Mouse (Mus musculus) liver, embryonic 14.5 days (tissue): ENCODE measurements around the gene Ccl22. TPM values are rescaled to one million over a fixed set of nuclear protein-coding genes. Genes with fewer than 3 reads are reported as not detected.

Experiments used
- ATAC-seq: fragments of 200-750 bp; cut with Nextera tagmentation; 2 replicates; pipeline ENCODE4 v1.8.0; 2017; ENCODE audit warnings: moderate number of reproducible peaks, mild to moderate bottlenecking, moderate library complexity; ENCODE audit not compliant: insufficient read depth
- DNase-seq, 3 experiments: peaks; one replicate each; pipeline ENCODE4 v3.0.0-alpha.2; 2012 to 2013; ENCODE audit warnings: low read depth in 3 of 3, low spot score in 3 of 3
- H3K27ac ChIP-seq: fragments of 300-500 bp; sonication (generic); 2 replicates; pipeline ENCODE4 v1.5.1; 2014; ENCODE audit warnings: moderate library complexity, mild to moderate bottlenecking, control low read depth, inconsistent platforms
- H3K27me3 ChIP-seq: fragments of 300-500 bp; sonication (generic); 2 replicates; pipeline ENCODE4 v1.6.1; 2014; ENCODE audit warnings: mild to moderate bottlenecking, low read length, moderate library complexity; ENCODE audit not compliant: control insufficient read depth, insufficient read depth
- H3K36me3 ChIP-seq: fragments of 300-500 bp; sonication (generic); replicated peaks from 2 replicates; pipeline ENCODE4 v1.6.1; 2014; ENCODE audit warnings: low read depth; ENCODE audit not compliant: control insufficient read depth, insufficient read depth
- H3K4me1 ChIP-seq, 2 experiments: fragments of 200-500 bp in 1 of 2; fragments of 300-500 bp in 1 of 2; sonication (generic) in 1 of 2; replicated peaks; 2 replicates each; pipeline ENCODE4 v1.6.1; 2012 to 2014; ENCODE audit warnings: antibody characterized with exemption in 1 of 2, inconsistent platforms in 1 of 2, low read length in 1 of 2; ENCODE audit not compliant: control insufficient read depth in 2 of 2, insufficient read depth in 2 of 2
- H3K4me2 ChIP-seq: fragments of 300-500 bp; sonication (generic); 2 replicates; pipeline ENCODE4 v1.6.1; 2014; ENCODE audit warnings: low read depth, mild to moderate bottlenecking, control low read depth, moderate library complexity
- H3K4me3 ChIP-seq, 2 experiments: fragments of 200-500 bp in 1 of 2; fragments of 300-500 bp in 1 of 2; sonication (generic) in 1 of 2; 2 replicates each; pipeline ENCODE4 v1.5.1; 2012 to 2014; ENCODE audit warnings: low read depth in 2 of 2, low read length in 2 of 2, mild to moderate bottlenecking in 2 of 2, control low read depth in 1 of 2, inconsistent platforms in 1 of 2, moderate library complexity in 1 of 2; ENCODE audit not compliant: insufficient read depth in 1 of 2
- H3K9ac ChIP-seq: fragments of 300-500 bp; sonication (generic); replicated peaks from 2 replicates; pipeline ENCODE4 v1.6.1; 2014; ENCODE audit warnings: mild to moderate bottlenecking, control low read depth, moderate library complexity
- H3K9me3 ChIP-seq: fragments of 300-500 bp; sonication (generic); 2 replicates; pipeline ENCODE4 v1.6.1; 2016; ENCODE audit warnings: low read length, mixed read lengths; ENCODE audit not compliant: control insufficient read depth
- CTCF ChIP-seq: IDR thresholded peaks from 2 replicates; pipeline ENCODE4 v1.5.1; 2016; ENCODE audit warnings: antibody characterized with exemption, low read depth, control low read depth
- EP300 ChIP-seq: IDR thresholded peaks from 2 replicates; pipeline ENCODE4 v1.6.1; 2016; ENCODE audit warnings: antibody characterized with exemption, low read depth
- WGBS: fragments of 180-500 bp; shearing (Covaris S2); extraction: QIAGEN DNeasy Blood & Tissue Kit; methylation state at CpG from one replicate; pipeline ENCODE4 v1.1.7; 2014; ENCODE audit not compliant: insufficient replicate concordance; 5-methylcytosine and 5-hydroxymethylcytosine counted together
- polyA plus RNA-seq, 2 experiments: library from polyadenylated mRNA; depleted of rRNA in 1 of 2; stranded (reverse) in 1 of 2; unstranded in 1 of 2; fragments of >200 nt; fragmentation: Nextera tagmentation in 1 of 2; extraction: Ambion mirVana in 1 of 2; gene quantifications; 2 replicates each; pipeline versions ENCODE4 v1.2.1 to v1.2.3; 2012 to 2014

Ccl22 gene
- polyA plus RNA-seq, 2 experiments, result 0.17 to 0.22 TPM

GRCm38 (mm10) chr8:94734735-94735350, 10.5 kb upstream of the Ccl22 start:
- 71% methylated on average over 7 of the region's 7 CpGs for WGBS
- Histone ChIP-seq H3K9ac (peak overlapping the region; percentile 55), H3K4me3 (no peak overlapping the region), H3K9me3 (peaks cover 3% of the 10 kb centered on the region; the same call in 1 of the 2 replicates), H3K4me2 (peak overlapping the region; percentile 80), H3K4me1 (peaks cover 56 to 63% of the 10 kb centered on the region in 2 experiments), H3K36me3 (no peaks in the 10 kb centered on the region), H3K27me3 (no peaks in the 10 kb centered on the region), H3K27ac (peak overlapping the region; percentile 98)
- no peak for ATAC-seq
- DNase-seq, result no peak
- 0 out of 2 replicates have a peak, but pooled peaks have one; percentile 21 for TF ChIP-seq CTCF
- TF ChIP-seq EP300, result no peak

- peak overlapping the region in 1 of 2 experiments; percentile 26; a peak in 1 of 4 replicates for H3K4me3 ChIP-seq
Observed at GRCm38 (mm10) chr8:94735426-94736094, 9.8 kb upstream of the Ccl22 start.

GRCm38 (mm10) chr8:94739829-94740228, 5.6 kb upstream of the Ccl22 start:
- H3K27me3 ChIP-seq, result no peaks in the 10 kb centered on the region; the same call in 1 of the 2 replicates
- ATAC-seq, result no peak
- no peak for DNase-seq
- H3K9ac ChIP-seq, result no peak overlapping the region
- H3K4me3 ChIP-seq, result no peak overlapping the region
- peaks cover 2% of the 10 kb centered on the region; the same call in 1 of the 2 replicates for H3K9me3 ChIP-seq
- no peak for TF ChIP-seq CTCF
- TF ChIP-seq EP300, result no peak
- 84% methylated on average over 6 of the region's 6 CpGs for WGBS
- H3K4me2 ChIP-seq, result no peak overlapping the region
- peaks cover 21 to 26% of the 10 kb centered on the region in 2 experiments for H3K4me1 ChIP-seq
- no peaks in the 10 kb centered on the region for H3K36me3 ChIP-seq
- no peak overlapping the region for H3K27ac ChIP-seq

More at GRCm38 (mm10) chr8:94735426-94736094, 9.8 kb upstream of the Ccl22 start:
- H3K9ac ChIP-seq, result peak overlapping the region; percentile 55
- H3K4me1 ChIP-seq, result peaks cover 52 to 58% of the 10 kb centered on the region in 2 experiments
- H3K36me3 ChIP-seq, result no peaks in the 10 kb centered on the region
- peak overlapping the region; percentile 80 for H3K4me2 ChIP-seq
- no peak for ATAC-seq
- TF ChIP-seq EP300, result no peak
- no peak for TF ChIP-seq CTCF
- DNase-seq, result peak in 1 of 3 experiments; percentile 28
- peaks cover 3% of the 10 kb centered on the region for H3K9me3 ChIP-seq
- WGBS, result 45% methylated on average over 5 of the region's 5 CpGs
- H3K27me3 ChIP-seq, result no peaks in the 10 kb centered on the region
- peak overlapping the region; percentile 98 for H3K27ac ChIP-seq

GRCm38 (mm10) chr8:94740591-94740990, 4.8 kb upstream of the Ccl22 start:
- ATAC-seq, result no peak
- Histone ChIP-seq H3K4me2 (no peak overlapping the region), H3K4me3 (no peak overlapping the region), H3K9ac (no peak overlapping the region), H3K27me3 (no peaks in the 10 kb centered on the region; the same call in 1 of the 2 replicates), H3K27ac (no peak overlapping the region), H3K36me3 (no peaks in the 10 kb centered on the region), H3K4me1 (peaks cover 13 to 18% of the 10 kb centered on the region in 2 experiments), H3K9me3 (peaks cover 2% of the 10 kb centered on the region; the same call in 1 of the 2 replicates)
- TF ChIP-seq EP300 (no peak), CTCF (peak; percentile 40)
- DNase-seq, result no peak
- WGBS, result 72% methylated on average over 3 of the region's 3 CpGs

GRCm38 (mm10) chr8:94741726-94742125, 3.7 kb upstream of the Ccl22 start:
- Histone ChIP-seq H3K4me2 (no peak overlapping the region), H3K4me1 (peaks cover 2 to 7% of the 10 kb centered on the region in 2 experiments), H3K9ac (no peak overlapping the region), H3K4me3 (no peak overlapping the region), H3K36me3 (no peaks in the 10 kb centered on the region), H3K27ac (no peak overlapping the region), H3K9me3 (peaks cover 2% of the 10 kb centered on the region; the same call in 1 of the 2 replicates), H3K27me3 (no peaks in the 10 kb centered on the region; the same call in 1 of the 2 replicates)
- no peak for ATAC-seq
- WGBS, result 81% methylated on average over 4 of the region's 4 CpGs
- TF ChIP-seq EP300 (no peak), CTCF (no peak)
- DNase-seq, result no peak
